Mouse (Mus musculus): ENCODE measurements at regions not wholly inside any gene's neighbourhood (a gene's known extent, or its start where the extent isn't known, plus 50 kb on each side); places are given as distances from the start of the nearest gene placed in this dataset.

- H3K9me3 ChIP-seq (replicated peaks; ENCODE audit: control insufficient read depth, insufficient read depth, low read length, poor library complexity, severe bottlenecking): no peaks in the 10 kb centered on the region
- H3K4me1 ChIP-seq (ENCODE audit: control insufficient read depth, insufficient read depth, low read length): no peaks in the 10 kb centered on the region
- H3K27me3 ChIP-seq (ENCODE audit: control insufficient read depth, insufficient read depth, low read length, poor library complexity, severe bottlenecking): no peaks in the 10 kb centered on the region
- no peak overlapping the region for H3K9ac ChIP-seq (ENCODE audit: low read depth, poor library complexity, severe bottlenecking)
- no peaks in the 10 kb centered on the region for H3K36me3 ChIP-seq (ENCODE audit: control insufficient read depth, insufficient read depth, low read length, poor library complexity, severe bottlenecking)
- no peak overlapping the region for H3K4me3 ChIP-seq (ENCODE audit: low read depth, low read length)
- TF ChIP-seq CTCF (IDR thresholded peaks at IDR 0.05; ENCODE audit: low read depth, low read length) (no peak), POLR2A (IDR thresholded peaks at IDR 0.05; ENCODE audit: insufficient read depth, low read length) (no peak), EP300 (IDR thresholded peaks at IDR 0.05; ENCODE audit: insufficient read depth, low read depth, low read length) (no peak)
- H3K27ac ChIP-seq (ENCODE audit: insufficient read depth, low read length): no peak overlapping the region
Measured at GRCm38 (mm10) chr10:125121762-125122161, 267.5 kb downstream of the Slc16a7 start.

- Histone ChIP-seq H3K27me3 (ENCODE audit: control insufficient read depth, insufficient read depth, low read length, poor library complexity, severe bottlenecking) (no peaks in the 10 kb centered on the region; the same call in 1 of the 2 replicates), H3K9ac (ENCODE audit: low read depth, poor library complexity, severe bottlenecking) (no peak overlapping the region), H3K27ac (ENCODE audit: insufficient read depth, low read length) (no peak overlapping the region), H3K4me1 (ENCODE audit: control insufficient read depth, insufficient read depth, low read length) (no peaks in the 10 kb centered on the region), H3K4me3 (ENCODE audit: low read depth, low read length) (no peak overlapping the region), H3K36me3 (ENCODE audit: control insufficient read depth, insufficient read depth, low read length, poor library complexity, severe bottlenecking) (no peaks in the 10 kb centered on the region), H3K9me3 (replicated peaks; ENCODE audit: control insufficient read depth, insufficient read depth, low read length, poor library complexity, severe bottlenecking) (no peaks in the 10 kb centered on the region)
- TF ChIP-seq POLR2A (IDR thresholded peaks at IDR 0.05; ENCODE audit: insufficient read depth, low read length) (no peak), CTCF (IDR thresholded peaks at IDR 0.05; ENCODE audit: low read depth, low read length) (peak; percentile 16), EP300 (IDR thresholded peaks at IDR 0.05; ENCODE audit: insufficient read depth, low read depth, low read length) (no peak)
Measured at GRCm38 (mm10) chr10:125114318-125114717, 274.9 kb downstream of the Slc16a7 start.

GRCm38 (mm10) chr10:125108986-125109385, 280.3 kb downstream of the Slc16a7 start:
- no peaks in the 10 kb centered on the region for H3K4me1 ChIP-seq (ENCODE audit: control insufficient read depth, insufficient read depth, low read length)
- H3K27me3 ChIP-seq (ENCODE audit: control insufficient read depth, insufficient read depth, low read length, poor library complexity, severe bottlenecking): no peaks in the 10 kb centered on the region; the same call in 1 of the 2 replicates
- no peak overlapping the region for H3K4me3 ChIP-seq (ENCODE audit: low read depth, low read length)
- no peaks in the 10 kb centered on the region for H3K36me3 ChIP-seq (ENCODE audit: control insufficient read depth, insufficient read depth, low read length, poor library complexity, severe bottlenecking)
- TF ChIP-seq POLR2A (IDR thresholded peaks at IDR 0.05; ENCODE audit: insufficient read depth, low read length) (no peak), EP300 (IDR thresholded peaks at IDR 0.05; ENCODE audit: insufficient read depth, low read depth, low read length) (no peak), CTCF (IDR thresholded peaks at IDR 0.05; ENCODE audit: low read depth, low read length) (no peak)
- no peaks in the 10 kb centered on the region for H3K9me3 ChIP-seq (replicated peaks; ENCODE audit: control insufficient read depth, insufficient read depth, low read length, poor library complexity, severe bottlenecking)
- no peak overlapping the region for H3K27ac ChIP-seq (ENCODE audit: insufficient read depth, low read length)
- H3K9ac ChIP-seq (ENCODE audit: low read depth, poor library complexity, severe bottlenecking): no peak overlapping the region

GRCm38 (mm10) chr10:125084975-125085374, 304.3 kb downstream of the Slc16a7 start:
- no peaks in the 10 kb centered on the region for H3K27me3 ChIP-seq (ENCODE audit: control insufficient read depth, insufficient read depth, low read length, poor library complexity, severe bottlenecking)
- no peaks in the 10 kb centered on the region for H3K36me3 ChIP-seq (ENCODE audit: control insufficient read depth, insufficient read depth, low read length, poor library complexity, severe bottlenecking)
- no peaks in the 10 kb centered on the region for H3K4me1 ChIP-seq (ENCODE audit: control insufficient read depth, insufficient read depth, low read length)
- H3K9me3 ChIP-seq (replicated peaks; ENCODE audit: control insufficient read depth, insufficient read depth, low read length, poor library complexity, severe bottlenecking): no peaks in the 10 kb centered on the region
- TF ChIP-seq EP300 (IDR thresholded peaks at IDR 0.05; ENCODE audit: insufficient read depth, low read depth, low read length) (no peak), CTCF (IDR thresholded peaks at IDR 0.05; ENCODE audit: low read depth, low read length) (no peak), POLR2A (IDR thresholded peaks at IDR 0.05; ENCODE audit: insufficient read depth, low read length) (no peak)
- H3K9ac ChIP-seq (ENCODE audit: low read depth, poor library complexity, severe bottlenecking): no peak overlapping the region
- no peak overlapping the region for H3K4me3 ChIP-seq (ENCODE audit: low read depth, low read length)
- H3K27ac ChIP-seq (ENCODE audit: insufficient read depth, low read length): no peak overlapping the region

GRCm38 (mm10) chr10:125072401-125072800, 316.9 kb downstream of the Slc16a7 start:
- no peak overlapping the region for H3K9ac ChIP-seq (ENCODE audit: low read depth, poor library complexity, severe bottlenecking)
- H3K4me3 ChIP-seq (ENCODE audit: low read depth, low read length): no peak overlapping the region
- no peaks in the 10 kb centered on the region for H3K4me1 ChIP-seq (ENCODE audit: control insufficient read depth, insufficient read depth, low read length)
- H3K9me3 ChIP-seq (replicated peaks; ENCODE audit: control insufficient read depth, insufficient read depth, low read length, poor library complexity, severe bottlenecking): no peaks in the 10 kb centered on the region
- H3K36me3 ChIP-seq (ENCODE audit: control insufficient read depth, insufficient read depth, low read length, poor library complexity, severe bottlenecking): no peaks in the 10 kb centered on the region
- no peak overlapping the region for H3K27ac ChIP-seq (ENCODE audit: insufficient read depth, low read length)
- no peaks in the 10 kb centered on the region for H3K27me3 ChIP-seq (ENCODE audit: control insufficient read depth, insufficient read depth, low read length, poor library complexity, severe bottlenecking)
- TF ChIP-seq EP300 (IDR thresholded peaks at IDR 0.05; ENCODE audit: insufficient read depth, low read depth, low read length): no peak
- TF ChIP-seq CTCF (IDR thresholded peaks at IDR 0.05; ENCODE audit: low read depth, low read length): no peak
- TF ChIP-seq POLR2A (IDR thresholded peaks at IDR 0.05; ENCODE audit: insufficient read depth, low read length): no peak

- H3K27me3 ChIP-seq (ENCODE audit: control insufficient read depth, insufficient read depth, low read length, poor library complexity, severe bottlenecking): no peaks in the 10 kb centered on the region
- H3K4me1 ChIP-seq (ENCODE audit: control insufficient read depth, insufficient read depth, low read length): no peaks in the 10 kb centered on the region
- no peaks in the 10 kb centered on the region for H3K36me3 ChIP-seq (ENCODE audit: control insufficient read depth, insufficient read depth, low read length, poor library complexity, severe bottlenecking)
- TF ChIP-seq EP300 (IDR thresholded peaks at IDR 0.05; ENCODE audit: insufficient read depth, low read depth, low read length): no peak
- no peak overlapping the region for H3K9ac ChIP-seq (ENCODE audit: low read depth, poor library complexity, severe bottlenecking)
- no peak overlapping the region for H3K4me3 ChIP-seq (ENCODE audit: low read depth, low read length)
- no peak overlapping the region for H3K27ac ChIP-seq (ENCODE audit: insufficient read depth, low read length)
- no peaks in the 10 kb centered on the region for H3K9me3 ChIP-seq (replicated peaks; ENCODE audit: control insufficient read depth, insufficient read depth, low read length, poor library complexity, severe bottlenecking)
Measured at GRCm38 (mm10) chr10:125070246-125070645, 319.0 kb downstream of the Slc16a7 start.
